Mouse (Mus musculus) v-Abl transformed pro-B cells (cell line): ENCODE results near the gene Defb48.

Experiments
- in situ Hi-C, 2 experiments: fragments of 400-800 bp; cut with MboI; formaldehyde crosslinking; loops; one replicate each; pipeline ENCODE4 v1.15.1; 2025; ENCODE audit not compliant: unreplicated experiment in 2 of 2

Defb48 gene

DNA sequence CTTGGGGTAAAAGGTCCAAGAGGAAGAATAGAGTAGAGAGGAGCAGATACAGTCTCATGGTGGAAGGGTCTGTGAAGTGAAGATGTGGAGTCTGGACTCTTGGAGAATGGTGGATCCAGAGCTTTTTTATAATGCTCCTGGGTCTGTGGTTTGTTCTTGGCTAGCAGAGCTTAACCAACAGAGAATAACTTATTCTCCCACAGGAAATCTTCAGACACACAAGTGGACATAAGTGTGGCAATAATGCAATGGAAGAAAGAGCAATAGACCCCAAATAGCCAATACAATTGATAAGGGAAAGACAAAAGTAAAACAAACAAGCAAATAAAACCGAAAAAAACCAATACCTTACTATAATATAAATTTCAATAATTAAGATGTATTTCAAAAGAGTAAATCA is at the start of gene Defb48:
TSS of gene Defb48 (minus strand) at position 101 of the 400 bp plus-strand sequence.
- in situ Hi-C loops: loop anchor here in 1 of 2 experiments (5.0 kb wide), 1 partner anchor 492 kb away; no protein-coding TSS in a partner anchor

DNA sequence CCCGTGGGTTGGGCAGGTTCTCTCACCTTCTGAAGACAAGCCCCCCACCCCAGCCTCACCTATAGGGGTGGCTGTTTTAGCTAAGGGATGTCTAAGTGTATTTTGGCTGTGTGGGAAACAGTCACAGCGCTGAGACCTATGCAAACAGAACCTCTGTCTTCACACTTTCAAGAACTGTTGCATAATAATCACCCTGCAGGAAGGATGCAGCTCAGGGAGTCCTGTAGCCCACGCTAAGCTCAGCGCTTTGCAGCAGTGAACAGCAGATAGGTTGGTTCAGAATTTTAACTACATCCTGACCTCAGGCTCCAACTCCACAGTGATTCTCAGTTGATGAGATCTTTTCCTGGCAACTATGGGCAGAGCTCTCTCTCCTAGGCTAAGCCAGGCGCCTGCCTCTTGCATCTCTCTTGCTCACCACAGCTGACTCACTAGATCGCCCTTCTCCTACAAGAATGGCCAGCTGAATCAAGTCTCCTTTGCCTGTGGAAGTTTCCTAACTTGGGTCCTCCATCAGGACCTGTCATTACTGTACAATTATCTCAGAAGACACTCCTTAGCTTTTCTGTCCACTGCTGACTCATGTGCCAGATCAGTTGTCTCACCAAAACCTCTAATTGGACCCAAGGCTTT is 36.3 kb upstream of the Defb48 start:
- in situ Hi-C loops: no loop called here

DNA sequence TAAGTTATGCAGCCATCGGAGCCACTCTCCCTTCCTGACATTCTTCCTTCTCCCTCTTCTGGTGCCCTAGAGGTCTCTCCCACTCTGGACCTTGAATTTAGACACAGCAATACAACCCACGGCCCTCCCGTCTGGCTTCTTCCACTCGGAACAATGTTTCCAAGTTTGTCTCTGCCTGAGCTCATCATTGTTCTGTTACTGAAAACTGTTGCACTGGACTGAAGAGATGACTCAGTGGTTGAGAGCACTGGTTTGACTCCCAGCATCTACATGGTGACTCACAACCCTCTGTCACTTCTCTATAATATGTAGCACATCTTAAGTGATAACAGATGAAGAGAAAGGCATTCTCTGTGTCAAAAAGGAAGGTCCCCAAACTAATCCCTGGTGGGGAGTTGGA is 30.4 kb upstream of the Defb48 start:
- in situ Hi-C loops: no loop called here

DNA sequence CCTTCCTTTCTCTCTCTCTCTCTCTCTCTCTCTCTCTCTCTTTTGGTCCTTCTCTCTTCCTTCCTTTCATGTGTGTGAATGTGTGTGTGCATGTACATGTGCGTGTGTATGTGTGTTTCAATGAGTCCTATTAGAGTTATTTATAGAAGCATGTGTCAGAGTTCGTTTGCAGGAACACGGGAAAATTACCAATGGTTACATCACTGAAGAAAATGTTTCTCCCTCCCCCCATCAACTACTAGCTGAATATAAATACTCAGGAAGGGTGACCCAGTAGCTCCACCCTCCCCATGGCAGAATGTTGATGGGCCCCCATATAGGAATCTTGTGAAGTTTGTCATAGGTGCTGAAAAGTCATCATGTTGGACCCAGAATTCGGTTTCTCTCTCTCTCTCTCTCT is 28.8 kb upstream of the Defb48 start:
- in situ Hi-C loops: no loop called here

DNA sequence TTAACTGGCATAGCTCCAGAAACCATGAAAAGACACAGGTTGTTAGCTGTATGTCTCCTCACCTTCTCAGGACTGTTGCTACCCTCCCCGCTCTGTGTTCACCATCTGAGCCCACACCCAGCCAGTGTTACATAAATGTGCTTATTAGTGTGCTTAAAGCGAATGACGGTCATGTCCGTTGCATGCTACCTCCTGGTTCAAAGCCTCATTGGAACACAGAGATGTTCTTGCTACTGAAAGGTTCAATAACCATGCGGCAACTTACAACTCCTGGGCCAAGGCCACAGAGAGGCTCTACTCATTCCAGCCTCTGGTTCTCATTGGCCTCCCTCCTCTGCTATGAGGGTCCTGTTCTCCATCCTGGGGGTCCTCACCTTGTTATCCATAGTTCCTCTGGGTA is 27.2 kb upstream of the Defb48 start, which contains the start of gene Defb43:
TSS of gene Defb43 (plus strand) at position 301 of the 400 bp plus-strand sequence.
- in situ Hi-C loops: no loop called here

DNA sequence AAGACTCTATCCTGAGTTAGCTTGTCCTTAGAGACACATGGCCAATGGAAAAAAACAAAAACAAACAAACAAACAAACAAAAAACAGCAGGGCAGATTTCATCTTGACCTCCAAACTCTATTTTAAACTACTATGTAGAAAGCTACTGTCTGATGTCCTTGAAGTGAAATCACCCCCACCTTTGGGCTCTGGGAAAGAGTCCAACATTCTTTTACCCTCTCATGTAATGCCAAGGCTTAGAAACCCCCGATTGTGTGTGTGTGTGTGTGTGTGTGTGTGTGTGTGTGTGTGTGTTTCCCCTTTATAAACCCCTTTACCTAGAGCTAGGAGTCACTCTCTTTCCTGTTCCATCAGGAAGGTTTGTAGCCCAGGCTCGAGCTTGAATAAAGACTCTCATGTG is 18.3 kb upstream of the Defb48 start:
- in situ Hi-C loops: no loop called here

DNA sequence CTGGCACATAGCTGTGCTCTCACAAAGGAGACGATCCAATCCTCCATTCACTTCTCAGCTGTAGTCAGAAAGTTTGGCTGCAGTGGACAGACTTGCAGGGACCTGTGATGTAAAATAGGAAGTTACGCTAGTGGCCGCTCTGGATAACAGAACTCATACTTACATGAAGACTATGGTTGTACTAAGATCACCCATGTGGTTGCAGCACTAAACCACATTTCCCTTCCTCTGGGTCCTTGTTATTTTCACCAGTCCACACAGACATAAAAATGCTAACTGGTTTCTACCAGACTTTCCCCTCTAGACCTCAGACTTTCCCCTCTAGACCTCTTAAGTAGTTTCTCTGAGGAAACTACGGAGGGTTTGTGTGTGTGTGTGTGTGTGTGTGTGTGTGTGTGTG is 14.7 kb upstream of the Defb48 start:
- in situ Hi-C loops: no loop called here

DNA sequence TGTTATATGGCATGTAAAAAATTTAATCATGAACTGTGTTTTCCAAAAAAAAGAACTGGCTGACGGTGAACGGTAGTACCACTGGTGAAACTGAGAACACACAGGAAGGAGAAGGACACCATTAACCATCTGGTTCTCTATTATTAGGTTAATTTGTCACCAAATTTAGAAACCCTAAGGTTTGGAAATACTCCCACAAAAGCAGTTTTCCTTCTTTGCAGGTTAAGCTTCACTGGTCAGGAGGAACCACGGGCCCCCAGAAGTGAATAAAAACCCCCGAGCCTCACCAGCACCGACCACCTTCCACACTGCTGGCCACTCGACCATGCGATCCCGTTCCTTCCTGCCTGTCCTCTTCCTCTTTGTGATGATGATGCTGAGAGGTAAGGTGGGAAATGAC is 13.5 kb upstream of the Defb48 start, which contains the start of gene Defb47:
TSS of gene Defb47 (plus strand) at position 301 of the 400 bp plus-strand sequence.
- in situ Hi-C loops: no loop called here

DNA sequence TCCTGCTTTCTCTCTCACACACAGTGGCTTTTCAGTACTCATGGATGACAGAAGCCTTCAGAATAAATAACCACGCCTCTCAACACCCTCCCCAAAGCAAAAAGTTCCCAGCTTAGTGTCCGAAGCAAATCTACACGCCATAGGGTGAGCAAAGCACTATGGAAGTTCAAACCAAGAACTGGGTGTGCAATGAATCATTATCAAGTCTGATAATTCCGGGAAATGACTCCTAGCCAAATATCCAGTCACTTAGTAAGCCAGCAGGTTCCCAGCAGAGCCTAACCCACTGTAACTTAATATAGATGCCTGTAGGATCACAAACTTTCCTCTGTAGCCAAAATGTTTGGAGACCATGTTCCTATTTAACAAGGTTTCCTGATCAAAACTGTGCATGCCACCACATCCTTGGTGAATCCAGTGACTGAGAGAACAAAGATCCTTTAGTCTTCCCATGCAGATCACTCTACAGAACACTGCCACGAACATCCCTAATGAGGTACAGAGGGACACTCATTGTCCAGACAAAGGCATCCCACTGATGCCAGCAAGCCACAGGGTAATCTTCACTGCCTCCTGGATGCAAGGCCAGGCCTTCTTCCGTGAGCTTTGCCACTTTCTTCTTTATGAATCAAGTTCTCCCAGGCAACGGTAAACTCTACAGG is 7.7 kb upstream of the Defb48 start:
- in situ Hi-C loops: no loop called here

DNA sequence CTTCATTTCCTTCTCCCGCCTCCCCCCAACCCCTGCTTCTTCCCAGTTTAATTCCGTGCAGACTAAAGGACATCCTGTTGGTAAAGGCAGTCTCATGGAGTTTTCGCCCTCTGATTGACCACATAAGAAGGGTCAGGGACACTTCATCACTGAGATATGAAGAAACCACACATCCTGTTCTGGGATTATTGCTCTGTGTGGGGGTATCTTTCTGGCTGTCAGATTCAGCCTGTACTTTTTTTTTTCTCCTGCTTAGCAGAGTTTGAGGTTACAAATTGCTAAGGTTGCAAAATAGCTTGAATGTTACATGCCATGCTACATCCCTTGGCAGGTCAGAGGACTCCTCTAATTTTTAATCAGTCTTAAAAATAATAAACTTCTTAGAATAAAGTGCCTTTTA is 7.0 kb upstream of the Defb48 start:
- in situ Hi-C loops: no loop called here

DNA sequence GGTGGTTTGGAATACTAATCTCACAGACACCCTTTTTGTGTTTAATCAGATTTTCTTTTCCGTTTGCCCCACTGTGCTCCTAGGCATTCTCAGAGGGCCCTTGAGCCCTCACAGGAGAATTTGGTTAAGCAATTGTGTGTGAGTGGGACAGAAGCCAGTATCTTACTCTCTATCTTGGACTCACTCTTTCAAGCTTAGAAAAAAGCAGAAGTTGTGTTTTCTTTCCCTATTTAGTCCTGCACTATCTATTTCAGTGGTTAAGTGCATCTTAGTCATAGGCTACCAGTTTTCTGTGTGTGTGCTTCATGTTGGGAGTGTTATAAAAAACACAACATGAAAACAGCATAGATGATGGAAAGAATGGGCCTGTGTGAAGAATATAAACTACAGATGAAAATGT is 4.5 kb downstream of the Defb48 start:
- in situ Hi-C loops: loop anchor here (5.0 to 10.0 kb wide), 2 partner anchors 488 to 495 kb away; no protein-coding TSS in a partner anchor

DNA sequence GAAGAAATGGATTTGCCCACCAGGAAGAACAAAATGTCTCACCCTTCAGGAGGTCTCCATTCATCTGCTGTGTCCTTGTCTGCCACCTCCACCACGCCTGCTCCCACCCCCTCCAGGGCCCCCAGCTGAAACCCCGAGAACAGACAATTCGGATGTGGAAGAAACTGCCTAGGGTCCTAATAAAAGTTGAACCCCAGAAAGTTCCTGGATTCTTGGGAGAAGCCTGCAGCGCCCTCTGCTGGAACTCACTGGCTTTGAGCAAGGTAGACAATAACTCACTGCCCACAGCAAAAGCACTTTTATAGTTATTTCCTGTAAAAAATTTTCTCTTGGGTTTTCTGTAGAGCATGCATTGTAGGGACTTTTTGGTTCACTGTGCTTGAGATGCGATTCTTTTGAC is 9.3 kb downstream of the Defb48 start:
- in situ Hi-C loops: loop anchor here in 1 of 2 experiments (10.0 kb wide), 1 partner anchor 490 kb away; no protein-coding TSS in a partner anchor

DNA sequence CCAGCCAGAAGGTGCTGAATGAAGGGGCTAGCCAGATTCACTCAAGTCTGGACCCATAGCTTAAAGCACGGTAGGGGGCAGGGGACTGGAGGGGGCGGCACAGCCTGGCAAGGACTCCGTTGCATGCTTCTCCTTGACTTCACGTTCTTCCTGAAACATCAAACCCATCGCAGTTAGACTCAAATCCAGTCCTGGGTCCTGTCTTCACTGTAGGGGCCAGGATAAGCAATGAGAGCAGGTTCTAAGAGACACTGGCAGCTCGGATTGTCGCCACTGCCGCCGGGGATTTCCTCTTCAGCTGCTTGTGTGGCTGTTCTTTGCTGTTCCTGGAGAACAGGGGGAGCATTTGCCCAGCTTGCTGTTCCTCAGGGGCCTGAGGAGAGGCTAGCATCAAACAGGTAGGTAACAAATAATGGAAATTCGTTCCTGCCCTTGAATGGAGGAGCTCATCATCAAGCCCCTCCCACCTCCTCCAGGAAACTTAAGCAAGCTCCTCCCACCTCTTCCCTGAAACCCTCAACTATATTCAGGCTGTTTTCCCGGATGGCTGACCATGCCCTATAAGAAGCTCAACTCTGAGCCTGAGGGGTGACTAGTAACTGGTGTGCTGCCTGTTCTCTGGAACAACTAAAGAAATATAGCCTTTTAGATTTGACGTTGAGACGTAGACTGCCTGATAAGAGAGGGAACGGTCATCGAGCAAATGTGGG is 18.3 kb downstream of the Defb48 start:
- in situ Hi-C loops: loop anchor here in 1 of 2 experiments (25.0 kb wide), 2 partner anchors 904 to 1629 kb away; no protein-coding TSS in a partner anchor

DNA sequence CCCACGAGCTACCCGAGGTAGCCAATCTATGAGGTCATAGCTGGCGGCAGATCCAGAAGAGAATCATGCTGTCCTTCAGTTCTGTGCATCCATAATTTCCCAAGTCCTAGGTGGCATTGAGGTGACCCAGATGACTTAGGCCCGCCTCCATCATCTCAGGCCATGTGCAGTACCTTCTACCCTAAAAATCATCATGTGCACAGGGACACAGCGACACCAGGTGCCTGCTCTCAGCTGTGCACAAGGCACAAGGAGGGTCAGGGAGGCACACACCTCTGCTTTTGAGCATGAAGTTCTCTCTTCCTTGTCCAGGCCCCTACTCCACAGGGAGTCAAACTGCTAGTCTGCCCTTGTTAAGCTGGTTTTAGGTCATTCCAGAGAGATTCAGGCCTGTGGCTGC is 19.0 kb downstream of the Defb48 start:
- in situ Hi-C loops: loop anchor here in 1 of 2 experiments (25.0 kb wide), 2 partner anchors 903 to 1628 kb away; no protein-coding TSS in a partner anchor

DNA sequence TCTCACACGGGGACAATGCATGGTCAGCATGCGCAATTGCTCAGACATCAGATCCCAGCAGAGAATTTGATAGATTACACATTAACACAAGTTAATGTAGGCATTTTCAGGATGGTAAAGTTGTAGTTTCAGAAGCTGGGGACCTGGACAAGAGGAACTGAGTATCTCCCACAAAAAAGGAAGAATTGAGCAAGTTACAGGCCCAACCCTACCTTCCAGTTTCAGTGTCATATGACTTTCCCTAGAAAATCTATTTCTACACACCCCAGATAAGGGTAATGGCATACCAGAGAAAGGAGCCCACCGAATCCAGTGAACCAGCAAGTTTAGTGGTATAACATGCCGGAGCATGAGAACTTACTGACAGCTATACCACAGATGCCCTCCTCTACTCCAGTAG is 20.7 kb downstream of the Defb48 start:
- in situ Hi-C loops: loop anchor here in 1 of 2 experiments (25.0 kb wide), 2 partner anchors 901 to 1626 kb away; no protein-coding TSS in a partner anchor

DNA sequence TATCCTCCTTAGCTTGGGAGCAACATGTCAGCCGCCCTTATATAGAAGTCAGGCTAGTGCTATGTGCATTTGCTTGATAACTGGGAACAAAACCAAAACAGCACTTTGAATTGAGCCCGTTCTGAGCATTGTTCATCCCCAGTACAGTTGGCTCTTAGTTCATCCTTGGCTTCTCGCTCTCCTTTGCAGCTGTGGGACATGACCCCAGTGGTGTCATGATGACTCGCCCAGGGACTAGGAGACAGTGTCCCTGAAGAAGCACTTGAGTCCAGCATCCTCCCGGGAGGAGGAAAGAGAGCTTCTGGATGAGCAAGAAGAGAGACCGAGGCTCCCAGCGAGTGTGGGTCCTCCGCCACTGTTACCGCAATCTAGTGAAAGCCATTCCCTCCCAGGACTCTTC is 28.2 kb downstream of the Defb48 start:
- in situ Hi-C loops: loop anchor here in 1 of 2 experiments (25.0 kb wide), 2 partner anchors 894 to 1619 kb away; no protein-coding TSS in a partner anchor

DNA sequence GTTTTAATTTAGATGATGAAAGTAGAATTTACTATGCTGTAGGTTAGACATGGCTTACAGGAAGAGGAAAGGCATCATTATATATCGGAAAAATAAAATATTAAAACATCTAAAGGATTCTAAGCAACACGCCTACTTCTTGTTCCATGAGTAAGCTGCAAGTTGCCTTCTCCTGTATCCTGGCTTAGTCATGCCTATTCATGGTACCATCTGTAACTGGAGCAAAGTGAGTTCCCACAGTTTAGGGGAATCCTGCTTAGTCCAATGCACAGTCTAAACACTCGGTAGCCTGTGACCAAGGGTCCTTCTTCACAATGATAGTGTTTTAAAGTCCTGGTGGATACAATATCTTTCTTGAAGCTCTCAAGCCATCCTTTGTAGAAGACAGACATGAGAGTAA is 37.5 kb downstream of the Defb48 start:
- in situ Hi-C loops: no loop called here

DNA sequence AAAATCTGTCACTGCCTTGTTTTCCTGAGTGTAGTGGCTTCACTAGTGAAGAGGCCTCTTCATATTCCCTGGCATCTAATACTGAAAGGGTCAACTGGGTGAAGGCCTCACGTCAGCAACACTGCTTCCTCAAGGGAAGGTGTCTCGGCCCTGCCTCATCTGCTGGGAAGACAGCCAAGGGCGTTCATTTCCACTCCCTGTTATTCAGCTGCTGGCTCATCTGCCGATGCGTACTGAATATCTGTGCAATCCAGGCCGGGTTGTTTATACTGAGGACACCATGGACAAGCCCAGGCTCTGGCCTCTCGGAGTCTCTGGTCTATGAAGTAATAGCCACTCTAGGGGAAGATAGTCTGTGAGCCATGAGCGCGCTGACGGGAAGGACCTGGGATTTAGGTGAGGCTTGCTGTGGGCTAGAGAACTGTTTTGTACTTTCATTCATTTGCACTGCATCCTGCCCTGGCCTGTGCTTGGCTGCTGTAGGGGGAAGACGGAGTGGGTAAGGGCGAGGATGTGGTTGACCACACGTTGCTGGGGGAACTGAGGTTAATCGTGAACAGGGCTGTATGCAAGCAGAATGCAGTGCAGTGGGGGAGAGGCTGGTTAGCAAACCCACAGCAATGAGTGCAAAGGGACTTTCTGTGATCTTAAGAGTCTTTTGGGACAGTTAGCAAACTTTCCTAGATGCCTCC is 43.8 kb downstream of the Defb48 start:
- in situ Hi-C loops: no loop called here

DNA sequence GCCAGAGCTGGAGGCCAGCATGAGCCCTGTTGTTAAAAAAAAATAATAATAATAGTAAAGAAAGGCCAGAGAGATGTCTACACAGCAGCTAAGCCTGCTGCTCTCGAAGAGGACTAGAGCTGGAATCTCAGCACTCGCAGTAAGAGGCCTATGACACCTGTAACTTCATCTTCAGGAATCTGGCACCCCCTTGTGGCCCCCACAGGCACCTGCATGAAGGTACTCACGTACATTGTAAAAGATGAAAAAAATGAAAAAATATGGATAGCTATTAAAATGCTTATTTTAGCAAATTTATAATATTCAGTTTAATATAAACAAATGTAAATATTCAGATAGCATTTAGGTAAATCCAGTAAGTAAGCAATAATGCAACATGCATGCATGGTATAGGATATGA is 44.9 kb downstream of the Defb48 start:
- in situ Hi-C loops: loop anchor here in 1 of 2 experiments (5.0 kb wide), 1 partner anchor 447 kb away; no protein-coding TSS in a partner anchor

DNA sequence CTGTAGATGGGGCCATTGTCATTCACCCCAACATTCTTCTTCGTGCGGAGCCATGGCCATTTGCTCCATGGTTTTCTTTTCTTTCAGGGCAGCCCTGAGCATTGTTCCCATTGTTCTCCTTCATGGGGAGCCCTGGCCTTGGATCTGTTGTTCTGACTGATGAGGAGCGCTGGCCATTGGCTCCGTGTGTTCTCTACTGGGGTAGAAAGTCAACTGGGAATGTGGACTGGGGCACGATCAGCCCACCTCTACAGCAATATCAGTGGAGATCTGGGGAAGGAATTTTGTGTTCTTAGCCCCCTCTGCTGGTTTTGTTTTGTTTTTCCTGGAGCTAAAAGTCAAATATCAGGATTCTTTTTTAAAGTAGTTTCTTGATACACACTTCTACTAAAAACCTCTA is 46.6 kb downstream of the Defb48 start:
- in situ Hi-C loops: loop anchor here in 1 of 2 experiments (5.0 kb wide), 1 partner anchor 445 kb away; no protein-coding TSS in a partner anchor
